Mouse (Mus musculus) intestine, postnatal 0 days (tissue): ENCODE measurements around the gene Tmem205. TPM values are rescaled to one million over a fixed set of nuclear protein-coding genes. Genes with fewer than 3 reads are reported as not detected.

Experiments used
- ATAC-seq: fragments of 200-750 bp; cut with Nextera tagmentation; 2 replicates; pipeline ENCODE4 v1.8.0; 2017; ENCODE audit warnings: mild to moderate bottlenecking, moderate TSS enrichment, moderate library complexity
- H3K27ac ChIP-seq: fragments of 300-500 bp; sonication (generic); 2 replicates; pipeline ENCODE4 v1.5.1; 2014; ENCODE audit warnings: mild to moderate bottlenecking, low read depth, low read length, moderate library complexity
- H3K27me3 ChIP-seq: fragments of 300-500 bp; sonication (generic); replicated peaks from 2 replicates; pipeline ENCODE4 v1.6.1; 2014; ENCODE audit warnings: low read length, mixed read lengths; ENCODE audit not compliant: control insufficient read depth, insufficient read depth
- H3K36me3 ChIP-seq: fragments of 300-500 bp; sonication (generic); 2 replicates; pipeline ENCODE4 v1.6.1; 2014; ENCODE audit warnings: mild to moderate bottlenecking, moderate library complexity; ENCODE audit not compliant: control insufficient read depth, insufficient read depth
- H3K4me1 ChIP-seq: fragments of 300-500 bp; sonication (generic); replicated peaks from 2 replicates; pipeline ENCODE4 v1.6.1; 2014; ENCODE audit warnings: antibody characterized with exemption, low read length, mixed read lengths; ENCODE audit not compliant: control insufficient read depth, insufficient read depth
- H3K4me2 ChIP-seq: fragments of 300-500 bp; sonication (generic); replicated peaks from 2 replicates; pipeline ENCODE4 v1.6.1; 2014; ENCODE audit warnings: low read depth, mild to moderate bottlenecking, moderate library complexity
- H3K4me3 ChIP-seq: fragments of 300-500 bp; sonication (generic); 2 replicates; pipeline ENCODE4 v1.5.1; 2014; ENCODE audit warnings: low read depth, low read length
- H3K9ac ChIP-seq: fragments of 300-500 bp; sonication (generic); 2 replicates; pipeline ENCODE4 v1.6.1; 2014; ENCODE audit warnings: mild to moderate bottlenecking, low read depth, low read length
- H3K9me3 ChIP-seq: fragments of 300-500 bp; sonication (generic); 2 replicates; pipeline ENCODE4 v1.6.1; 2016; ENCODE audit warnings: mixed run types; ENCODE audit not compliant: control insufficient read depth
- CTCF ChIP-seq: sonication (generic); IDR thresholded peaks from 2 replicates; pipeline ENCODE4 v1.5.1; 2016; ENCODE audit warnings: low read depth, mild to moderate bottlenecking, control low read depth, antibody characterized with exemption, moderate library complexity
- WGBS: fragments of 180-500 bp; shearing (Covaris S2); extraction: QIAGEN DNeasy Blood & Tissue Kit; methylation state at CpG from one replicate; pipeline ENCODE4 v1.1.7; 2014; 5-methylcytosine and 5-hydroxymethylcytosine counted together
- polyA plus RNA-seq: library from polyadenylated mRNA; unstranded; fragments of >200 nt; fragmentation: Nextera tagmentation; extraction: Ambion mirVana; gene quantifications from 2 replicates; pipeline ENCODE4 v1.2.1, GENCODE M21; 2015

Tmem205 gene
- polyA plus RNA-seq, 1 experiment from 2014 or later: 88.2 TPM

DNA sequence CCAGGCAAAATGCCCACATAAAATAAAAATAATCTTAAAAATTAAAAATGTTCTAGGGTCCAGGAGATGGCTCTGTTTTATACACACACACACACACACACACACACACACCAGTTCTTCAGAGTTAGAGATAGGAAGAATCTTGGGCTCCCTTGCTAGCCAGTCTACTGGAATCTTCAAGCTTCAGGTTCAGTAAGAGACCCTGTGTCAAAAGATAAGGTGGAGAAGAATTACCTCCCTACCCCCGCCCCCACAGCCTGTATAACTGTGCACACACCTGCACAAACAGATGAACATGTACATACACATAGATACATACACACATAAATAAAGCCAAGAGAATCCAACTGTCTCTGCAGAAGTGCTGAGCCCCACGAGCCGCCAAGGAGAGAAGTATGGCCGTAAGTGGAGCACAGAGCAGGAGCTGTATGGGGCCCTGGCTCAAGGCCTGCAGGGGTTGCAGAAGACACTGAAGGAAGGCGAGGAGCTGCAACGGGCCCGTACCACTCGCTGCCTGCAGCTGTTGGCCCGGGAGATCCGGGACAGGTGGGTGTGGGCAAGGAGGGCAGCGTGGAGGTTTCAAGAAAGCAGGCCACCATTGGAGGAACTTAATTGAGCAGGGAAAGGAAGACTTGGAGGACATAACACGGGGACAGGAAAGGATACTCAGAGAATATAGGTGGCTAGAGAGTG is 5.2 kb upstream of the Tmem205 start:
- no peak overlapping the region for H3K4me3 ChIP-seq
- no peak for TF ChIP-seq CTCF
- no peaks in the 10 kb centered on the region for H3K36me3 ChIP-seq
- no peak for ATAC-seq
- no peaks in the 10 kb centered on the region for H3K27me3 ChIP-seq
- H3K9ac ChIP-seq: no peak overlapping the region
- no peak overlapping the region for H3K4me2 ChIP-seq
- no peaks in the 10 kb centered on the region for H3K9me3 ChIP-seq
- H3K4me1 ChIP-seq: no peaks in the 10 kb centered on the region
- WGBS: 61% methylated on average over 12 of the region's 12 CpGs
- H3K27ac ChIP-seq: no peak overlapping the region

DNA sequence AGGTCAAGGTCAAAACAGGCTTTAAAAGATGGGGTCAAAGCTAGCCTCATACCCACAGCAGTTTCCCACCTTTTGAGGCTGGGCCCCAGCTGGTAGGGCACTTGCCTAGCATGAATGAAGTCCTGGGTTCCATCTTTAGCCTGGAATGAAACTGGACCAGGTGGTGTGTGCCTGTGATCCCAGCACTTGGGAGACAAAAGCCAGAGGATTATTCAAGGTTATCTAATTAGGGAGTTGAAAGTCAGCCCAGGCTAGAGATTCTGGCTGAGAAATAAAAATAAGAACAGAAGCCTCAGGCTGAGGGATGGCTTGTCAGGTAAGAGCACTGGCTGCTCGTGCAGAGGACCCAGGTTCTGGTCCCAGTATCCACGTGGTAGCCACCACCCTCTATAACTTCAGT is 4.7 kb upstream of the Tmem205 start:
- no peak for TF ChIP-seq CTCF
- no peaks in the 10 kb centered on the region for H3K4me1 ChIP-seq
- H3K4me3 ChIP-seq: no peak overlapping the region
- H3K9me3 ChIP-seq: no peaks in the 10 kb centered on the region
- H3K9ac ChIP-seq: no peak overlapping the region
- ATAC-seq: no peak
- no peak overlapping the region for H3K4me2 ChIP-seq
- H3K36me3 ChIP-seq: no peaks in the 10 kb centered on the region
- no peaks in the 10 kb centered on the region for H3K27me3 ChIP-seq
- H3K27ac ChIP-seq: no peak overlapping the region
- 56% methylated on average over 2 of the region's 2 CpGs for WGBS

DNA sequence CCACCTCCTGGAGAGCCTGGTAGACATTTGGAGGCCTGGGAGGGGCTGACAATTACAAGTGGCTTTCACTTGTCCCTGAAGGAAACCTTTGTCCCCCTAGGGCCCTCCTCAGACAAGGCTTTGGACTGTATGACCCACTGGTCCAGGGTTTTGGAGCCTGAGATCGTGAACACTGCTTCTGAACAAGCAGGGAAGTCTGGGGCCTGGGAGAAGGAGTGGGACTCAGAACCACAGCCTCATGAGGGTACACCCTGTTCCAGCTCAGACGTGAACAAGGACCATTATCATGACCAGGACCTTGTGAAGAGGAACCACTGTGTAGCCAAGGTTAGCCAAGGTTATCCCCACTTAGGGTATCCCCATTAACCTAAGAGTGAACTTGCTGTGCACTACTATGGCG is 1.9 kb upstream of the Tmem205 start:
- Histone ChIP-seq H3K9me3 (no peaks in the 10 kb centered on the region), H3K4me2 (no peak overlapping the region), H3K4me3 (no peak overlapping the region), H3K27me3 (no peaks in the 10 kb centered on the region), H3K27ac (no peak overlapping the region), H3K4me1 (peaks cover 5% of the 10 kb centered on the region; the same call in 1 of the 2 replicates), H3K36me3 (no peaks in the 10 kb centered on the region; the same call in 1 of the 2 replicates), H3K9ac (no peak overlapping the region)
- no peak for TF ChIP-seq CTCF
- ATAC-seq: no peak
- 91% methylated on average over 3 of the region's 3 CpGs for WGBS

DNA sequence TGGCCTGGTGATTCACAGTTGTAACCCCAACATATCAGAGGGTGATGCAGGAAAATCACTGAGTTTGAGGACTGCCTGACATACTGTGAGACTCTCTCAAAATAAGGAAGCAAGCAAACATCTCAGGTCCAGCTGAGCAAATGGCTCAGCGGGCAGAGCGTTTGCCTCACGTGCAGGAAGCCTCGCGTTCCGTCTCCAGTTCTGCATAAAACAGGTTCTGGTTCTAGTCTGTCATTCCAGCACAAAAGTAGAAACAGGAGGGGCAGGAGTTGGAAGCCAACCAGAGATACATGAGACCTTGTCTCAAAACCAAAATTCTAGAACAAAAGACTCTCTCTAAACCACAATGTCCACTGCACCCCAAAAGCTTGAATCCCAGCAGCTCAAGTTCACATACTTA is 572 bp downstream of the Tmem205 start:
- Histone ChIP-seq H3K4me1 (peaks cover 5% of the 10 kb centered on the region; the same call in 1 of the 2 replicates), H3K4me2 (peak overlapping the region; percentile 70), H3K27me3 (no peaks in the 10 kb centered on the region), H3K9ac (peak overlapping the region; percentile 50), H3K36me3 (no peaks in the 10 kb centered on the region; the same call in 1 of the 2 replicates), H3K4me3 (peak overlapping the region; percentile 54), H3K27ac (peak overlapping the region; percentile 29; the same call in 1 of the 2 replicates), H3K9me3 (no peaks in the 10 kb centered on the region)
- TF ChIP-seq CTCF: no peak
- WGBS: 2% methylated on average over 6 of the region's 6 CpGs
- no peak for ATAC-seq

DNA sequence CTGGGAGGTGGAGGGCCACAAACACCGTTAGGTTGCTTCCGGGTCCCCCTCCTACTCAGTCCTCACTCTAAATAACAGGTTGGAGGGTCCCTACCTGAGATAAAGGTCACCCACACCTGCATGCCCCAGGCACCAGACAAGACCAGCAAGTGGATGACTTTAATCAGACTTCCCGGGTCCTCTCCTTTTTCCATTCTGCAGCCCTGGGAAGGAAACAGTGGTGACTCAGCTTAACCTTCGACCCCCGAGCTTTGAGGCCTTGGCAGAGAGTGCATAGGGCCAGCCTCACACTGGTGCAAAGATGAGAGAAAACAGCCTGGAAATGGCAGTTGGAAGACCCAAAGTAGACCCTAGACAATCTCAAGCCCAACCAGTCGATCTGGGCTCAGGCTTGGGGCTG is 1.2 kb downstream of the Tmem205 start:
- no peak overlapping the region for H3K9ac ChIP-seq
- no peak for TF ChIP-seq CTCF
- no peaks in the 10 kb centered on the region for H3K27me3 ChIP-seq
- no peak for ATAC-seq
- 50% methylated on average over 6 of the region's 6 CpGs for WGBS
- no peaks in the 10 kb centered on the region; the same call in 1 of the 2 replicates for H3K36me3 ChIP-seq
- no peak overlapping the region; the same call in 1 of the 2 replicates for H3K27ac ChIP-seq
- H3K4me2 ChIP-seq: peak overlapping the region; percentile 70
- peak overlapping the region; percentile 54; the same call in 1 of the 2 replicates for H3K4me3 ChIP-seq
- H3K4me1 ChIP-seq: peaks cover 5% of the 10 kb centered on the region; the same call in 1 of the 2 replicates
- H3K9me3 ChIP-seq: no peaks in the 10 kb centered on the region

DNA sequence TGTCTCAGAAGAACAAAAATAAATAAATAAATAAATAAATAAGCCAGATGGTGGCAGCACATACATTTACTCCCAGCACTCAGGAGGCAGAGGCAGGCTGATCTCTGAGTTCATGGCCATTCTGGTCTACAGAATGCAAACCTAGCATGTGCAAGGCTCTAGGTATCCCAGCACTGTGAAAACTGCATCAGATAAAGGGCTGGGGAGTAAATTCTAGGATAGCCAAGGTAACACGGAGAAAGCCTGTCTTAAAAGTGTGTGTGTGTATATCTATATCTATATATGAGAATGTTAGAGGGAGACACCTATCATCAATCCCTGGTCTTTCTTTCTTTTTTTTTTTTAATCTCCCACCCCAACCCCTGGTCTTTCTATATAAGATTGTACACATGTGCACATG is 1.9 kb downstream of the Tmem205 start:
- Histone ChIP-seq H3K4me2 (no peak overlapping the region), H3K4me1 (peaks cover 5% of the 10 kb centered on the region; the same call in 1 of the 2 replicates), H3K36me3 (no peaks in the 10 kb centered on the region; the same call in 1 of the 2 replicates), H3K27me3 (no peaks in the 10 kb centered on the region), H3K9ac (no peak overlapping the region), H3K9me3 (no peaks in the 10 kb centered on the region), H3K27ac (no peak overlapping the region), H3K4me3 (no peak overlapping the region)
- WGBS: 97% methylated on average over 1 of the region's 1 CpGs
- ATAC-seq: no peak
- TF ChIP-seq CTCF: no peak
